Mouse (Mus musculus) embryonic fibroblast, embryonic 13.5 days (primary cell): ENCODE data around the gene Hoxa3.

Experiments used
- CTCF ChIP-seq: IDR thresholded peaks from 2 replicates; pipeline ENCODE4 v1.5.1; 2011; ENCODE audit warnings: mild to moderate bottlenecking, control low read depth, low read length, moderate library complexity, borderline replicate concordance; ENCODE audit not compliant: insufficient read depth
- POLR2A ChIP-seq: IDR thresholded peaks from 2 replicates; pipeline ENCODE4 v1.6.1; 2011; ENCODE audit warnings: low read depth, mild to moderate bottlenecking, control low read depth, low read length, moderate library complexity

DNA sequence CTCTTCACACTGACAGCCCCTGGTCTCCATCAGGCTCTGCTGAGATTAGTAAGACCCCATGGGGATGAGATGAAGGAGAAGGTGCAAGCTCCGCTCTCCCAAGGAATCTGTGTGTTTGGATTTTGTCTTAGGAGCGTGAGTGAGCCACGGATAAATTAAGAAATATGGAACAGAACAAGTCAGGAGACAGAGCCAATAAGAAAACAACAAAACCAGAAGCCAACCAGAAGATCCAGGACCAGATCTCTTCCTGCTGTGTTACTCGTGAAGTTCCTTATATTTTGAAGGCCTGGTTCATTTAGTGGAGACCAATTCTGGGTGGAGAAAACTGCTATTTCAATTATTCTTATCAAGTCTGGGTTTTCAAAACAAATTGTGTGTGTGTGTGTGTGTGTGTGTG is 61.6 kb downstream of the Hoxa3 start:
- TF ChIP-seq CTCF (no peak), POLR2A (no peak)
